Mouse (Mus musculus): ENCODE measurements around the gene Lurap1.

DNA sequence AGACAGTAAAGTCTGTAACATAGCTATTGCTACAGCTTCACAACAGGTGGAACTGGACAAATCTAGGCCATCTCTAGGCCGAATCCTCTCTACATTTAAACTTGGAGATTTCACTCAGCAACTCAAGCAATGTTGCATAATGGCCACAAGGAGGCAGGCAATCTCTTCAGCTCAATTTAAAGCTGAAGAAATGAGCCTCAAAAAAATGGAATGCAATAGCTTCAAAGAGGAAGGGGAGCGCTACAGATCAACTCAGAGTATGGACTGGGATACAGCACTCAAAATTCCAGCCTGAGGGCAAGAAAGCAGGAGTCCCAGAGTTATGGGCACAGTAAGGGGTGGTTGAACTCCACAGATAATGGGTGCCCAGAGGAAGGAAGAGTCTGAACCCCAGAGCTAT is 16.1 kb downstream of the Lurap1 start:
- peak; percentile 74 for TF ChIP-seq CTCF (IDR thresholded peaks at IDR 0.05; ENCODE audit: low read depth)
- TF ChIP-seq EP300 (IDR thresholded peaks at IDR 0.05; ENCODE audit: low read depth), result no peak
